Mouse (Mus musculus): ENCODE results near the gene Cth.

- TF ChIP-seq POLR2A (IDR thresholded peaks at IDR 0.05; ENCODE audit: borderline replicate concordance, extremely low read depth, insufficient read depth, insufficient read length, poor library complexity, severe bottlenecking) (no peak), CTCF (IDR thresholded peaks at IDR 0.05; ENCODE audit: borderline replicate concordance, extremely low read depth, insufficient read depth, insufficient read length) (no peak)
Measured at GRCm38 (mm10) chr3:157884081-157884643, 40.7 kb downstream of the Cth start.
